Mouse (Mus musculus): ENCODE data around the gene Hexb. TPM values are rescaled to one million over a fixed set of nuclear protein-coding genes. Genes with fewer than 3 reads are reported as not detected.

Gene Hexb
- polyA plus RNA-seq, 2 experiments, result 12.8 to 18.4 TPM

GRCm38 (mm10) chr13:97235911-97236310, 37.8 kb upstream of the Hexb start:
- TF ChIP-seq CTCF (IDR thresholded peaks at IDR 0.05; ENCODE audit: low read depth), result no peak
- no peak for TF ChIP-seq EP300 (IDR thresholded peaks at IDR 0.05; ENCODE audit: low read depth)
- Histone ChIP-seq H3K4me2 (ENCODE audit: low read depth) (no peak overlapping the region), H3K27me3 (ENCODE audit: control insufficient read depth, insufficient read depth, low read length) (peaks cover 15% of the 10 kb centered on the region), H3K9ac (replicated peaks) (no peak overlapping the region), H3K36me3 (replicated peaks; ENCODE audit: control insufficient read depth, insufficient read depth, low read depth) (no peaks in the 10 kb centered on the region), H3K4me1 (replicated peaks; ENCODE audit: control insufficient read depth in 2 of 2, insufficient read depth in 2 of 2, low read length in 1 of 2) (peaks cover 0 to 5% of the 10 kb centered on the region in 2 experiments; a peak in 1 of 4 replicates), H3K4me3 (ENCODE audit: insufficient read depth in 1 of 2, low read depth in 2 of 2, low read length in 2 of 2) (no peak overlapping the region), H3K9me3 (ENCODE audit: control insufficient read depth, low read length) (no peaks in the 10 kb centered on the region), H3K27ac (no peak overlapping the region)
- ATAC-seq (ENCODE audit: insufficient read depth) (no peak), DNase-seq (ENCODE audit: low read depth in 3 of 3, low spot score in 3 of 3) (no peak)
- WGBS (ENCODE audit: insufficient replicate concordance), result 53% methylated on average over 6 of the region's 6 CpGs

DNA sequence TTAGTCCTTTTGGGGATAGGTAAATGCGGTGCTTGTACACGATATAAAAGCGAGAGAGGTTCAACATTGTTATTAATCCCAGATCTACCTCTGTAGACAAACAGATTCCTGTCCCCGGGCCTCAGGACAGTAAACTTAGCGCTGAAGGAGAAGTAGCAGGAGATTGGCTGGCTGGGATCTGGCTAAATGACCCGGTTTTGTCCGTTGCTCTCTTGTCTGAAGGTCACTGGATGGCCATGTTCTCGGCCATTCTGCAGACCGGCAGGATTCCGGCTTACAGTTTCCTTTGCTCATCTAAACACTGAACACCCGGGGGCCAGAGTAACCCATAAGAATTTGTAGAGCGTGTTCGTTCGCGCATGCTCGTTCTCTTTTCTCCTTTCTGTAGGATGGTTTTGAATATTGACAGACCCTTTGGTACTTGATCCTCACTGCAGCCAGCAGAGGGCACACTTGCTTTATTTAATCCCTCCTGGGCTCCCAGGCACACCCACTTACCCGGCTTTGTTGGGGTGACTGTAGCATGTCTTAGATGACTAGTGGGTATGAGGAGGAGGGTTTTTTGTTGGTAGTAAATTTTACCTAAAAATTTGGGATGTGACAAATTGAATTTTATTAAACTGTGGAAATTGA, 36.7 kb upstream of the Hexb start:
- Histone ChIP-seq H3K4me3 (ENCODE audit: insufficient read depth in 1 of 2, low read depth in 2 of 2, low read length in 2 of 2) (peak overlapping the region in 1 of 2 experiments; percentile 24; a peak in 1 of 4 replicates), H3K4me2 (ENCODE audit: low read depth) (peak overlapping the region; percentile 13; the same call in 1 of the 2 replicates), H3K9ac (replicated peaks) (no peak overlapping the region), H3K9me3 (ENCODE audit: control insufficient read depth, low read length) (no peaks in the 10 kb centered on the region), H3K27me3 (ENCODE audit: control insufficient read depth, insufficient read depth, low read length) (peaks cover 7% of the 10 kb centered on the region), H3K36me3 (replicated peaks; ENCODE audit: control insufficient read depth, insufficient read depth, low read depth) (no peaks in the 10 kb centered on the region), H3K4me1 (replicated peaks; ENCODE audit: control insufficient read depth in 2 of 2, insufficient read depth in 2 of 2, low read length in 1 of 2) (peaks cover 0 to 5% of the 10 kb centered on the region in 2 experiments; a peak in 1 of 4 replicates), H3K27ac (no peak overlapping the region)
- TF ChIP-seq EP300 (IDR thresholded peaks at IDR 0.05; ENCODE audit: low read depth) (no peak), CTCF (IDR thresholded peaks at IDR 0.05; ENCODE audit: low read depth) (peak; percentile 72)
- DNase-seq (ENCODE audit: low read depth in 3 of 3, low spot score in 3 of 3), result peak; percentile 37 to 59 (median 38)
- ATAC-seq (ENCODE audit: insufficient read depth), result no peak
- WGBS (ENCODE audit: insufficient replicate concordance), result 17% methylated on average over 17 of the region's 17 CpGs

DNA sequence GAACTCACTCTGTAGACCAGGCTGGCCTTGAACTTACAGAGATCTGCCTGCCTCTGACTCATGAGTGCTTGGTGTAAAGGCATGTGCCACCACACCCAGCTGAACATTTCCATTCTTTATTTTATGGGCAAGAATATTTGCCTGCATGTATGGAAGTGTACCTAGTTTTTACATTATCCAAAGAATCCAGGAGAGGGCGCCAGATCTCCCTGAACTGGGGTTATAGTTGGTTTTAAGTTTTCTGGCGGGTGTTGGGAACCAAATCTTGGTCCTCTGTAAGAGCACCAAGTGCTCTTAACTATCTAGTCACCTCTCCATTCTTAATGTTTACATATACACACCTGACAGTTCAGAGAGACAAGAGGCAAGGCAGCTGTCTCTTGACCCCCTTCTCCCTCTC, 34.9 kb upstream of the Hexb start:
- Histone ChIP-seq H3K9ac (replicated peaks) (no peak overlapping the region), H3K4me2 (ENCODE audit: low read depth) (no peak overlapping the region), H3K4me3 (ENCODE audit: insufficient read depth in 1 of 2, low read depth in 2 of 2, low read length in 2 of 2) (no peak overlapping the region), H3K27ac (no peak overlapping the region), H3K9me3 (ENCODE audit: control insufficient read depth, low read length) (no peaks in the 10 kb centered on the region), H3K4me1 (replicated peaks; ENCODE audit: control insufficient read depth in 2 of 2, insufficient read depth in 2 of 2, low read length in 1 of 2) (no peaks in the 10 kb centered on the region), H3K27me3 (ENCODE audit: control insufficient read depth, insufficient read depth, low read length) (no peaks in the 10 kb centered on the region), H3K36me3 (replicated peaks; ENCODE audit: control insufficient read depth, insufficient read depth, low read depth) (no peaks in the 10 kb centered on the region)
- WGBS (ENCODE audit: insufficient replicate concordance), result 60% methylated on average over 2 of the region's 2 CpGs
- TF ChIP-seq EP300 (IDR thresholded peaks at IDR 0.05; ENCODE audit: low read depth), result no peak
- TF ChIP-seq CTCF (IDR thresholded peaks at IDR 0.05; ENCODE audit: low read depth), result peak; percentile 19; the same call in 1 of the 2 replicates
- ATAC-seq (ENCODE audit: insufficient read depth) (no peak), DNase-seq (ENCODE audit: low read depth in 3 of 3, low spot score in 3 of 3) (no peak)

- 47% methylated on average over 3 of the region's 3 CpGs for WGBS (ENCODE audit: insufficient replicate concordance)
- no peak for ATAC-seq (ENCODE audit: insufficient read depth)
Observed at GRCm38 (mm10) chr13:97230101-97230500, 31.9 kb upstream of the Hexb start.

DNA sequence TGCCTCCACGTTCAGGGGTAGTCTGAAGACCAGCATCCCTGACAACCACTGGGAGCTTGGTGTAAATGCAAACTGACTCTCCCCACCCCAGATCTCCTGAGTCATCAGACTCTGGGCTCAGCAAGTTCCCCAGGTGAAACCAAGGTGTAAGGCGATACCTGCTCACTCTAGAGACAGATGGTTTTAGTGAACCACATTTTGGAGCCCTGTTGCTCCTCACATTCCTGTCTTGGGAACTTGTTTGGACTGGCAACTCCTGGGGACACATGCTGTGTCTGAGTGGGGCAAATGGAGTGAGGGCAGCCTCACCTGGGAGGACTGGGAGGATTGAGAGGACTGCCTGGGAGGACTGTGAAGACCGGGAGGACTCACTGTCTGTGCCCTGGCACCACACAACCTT, 29.6 kb upstream of the Hexb start:
- no peak for DNase-seq (ENCODE audit: low read depth in 3 of 3, low spot score in 3 of 3)
- Histone ChIP-seq H3K36me3 (replicated peaks; ENCODE audit: control insufficient read depth, insufficient read depth, low read depth) (no peaks in the 10 kb centered on the region), H3K4me3 (ENCODE audit: insufficient read depth in 1 of 2, low read depth in 2 of 2, low read length in 2 of 2) (no peak overlapping the region), H3K27ac (no peak overlapping the region), H3K4me2 (ENCODE audit: low read depth) (no peak overlapping the region), H3K4me1 (replicated peaks; ENCODE audit: control insufficient read depth in 2 of 2, insufficient read depth in 2 of 2, low read length in 1 of 2) (0 out of 4 replicates have a peak, but pooled peaks cover 0 to 6% of the 10 kb centered on the region in 2 experiments), H3K9me3 (ENCODE audit: control insufficient read depth, low read length) (no peaks in the 10 kb centered on the region), H3K9ac (replicated peaks) (no peak overlapping the region), H3K27me3 (ENCODE audit: control insufficient read depth, insufficient read depth, low read length) (no peaks in the 10 kb centered on the region)
- no peak for ATAC-seq (ENCODE audit: insufficient read depth)
- TF ChIP-seq EP300 (IDR thresholded peaks at IDR 0.05; ENCODE audit: low read depth), result no peak
- no peak for TF ChIP-seq CTCF (IDR thresholded peaks at IDR 0.05; ENCODE audit: low read depth)
- WGBS (ENCODE audit: insufficient replicate concordance), result 62% methylated on average over 3 of the region's 3 CpGs

More at GRCm38 (mm10) chr13:97230101-97230500, 31.9 kb upstream of the Hexb start:
- no peak for TF ChIP-seq EP300 (IDR thresholded peaks at IDR 0.05; ENCODE audit: low read depth)
- no peak for TF ChIP-seq CTCF (IDR thresholded peaks at IDR 0.05; ENCODE audit: low read depth)
- Histone ChIP-seq H3K4me2 (ENCODE audit: low read depth) (no peak overlapping the region), H3K9ac (replicated peaks) (no peak overlapping the region), H3K4me3 (ENCODE audit: insufficient read depth in 1 of 2, low read depth in 2 of 2, low read length in 2 of 2) (no peak overlapping the region), H3K36me3 (replicated peaks; ENCODE audit: control insufficient read depth, insufficient read depth, low read depth) (no peaks in the 10 kb centered on the region), H3K9me3 (ENCODE audit: control insufficient read depth, low read length) (no peaks in the 10 kb centered on the region), H3K4me1 (replicated peaks; ENCODE audit: control insufficient read depth in 2 of 2, insufficient read depth in 2 of 2, low read length in 1 of 2) (no peaks in the 10 kb centered on the region), H3K27me3 (ENCODE audit: control insufficient read depth, insufficient read depth, low read length) (no peaks in the 10 kb centered on the region), H3K27ac (no peak overlapping the region)
- DNase-seq (ENCODE audit: low read depth in 3 of 3, low spot score in 3 of 3), result no peak

Data from liver, embryonic 14.5 days (tissue).